8 mouse cellular contexts compared by ENCODE assay signal in genomic region chr13:67332019-67332724, GRCm38 (mm10). TPM values are rescaled to one million over a fixed set of nuclear protein-coding genes. Genes with fewer than 3 reads are reported as not detected.
A peak's percentile ranks its signal among the peaks of the same experiment; 100 is the strongest.
DNase-seq lines count a peak whose midpoint lies in the region; ATAC-seq lines count a peak whose summit lies in the region.

Gene Zfp595, minus strand, starts transcription at chr13:67332570.

- no peaks in the 10 kb centered on the region for H3K9me3 ChIP-seq in heart, embryonic 13.5 days
- no peaks in the 10 kb centered on the region for H3K9me3 ChIP-seq in liver, embryonic 12.5 days (replicated peaks)
- no peaks in the 10 kb centered on the region for H3K9me3 ChIP-seq in stomach, embryonic 15.5 days

- H3K4me2 ChIP-seq in heart, embryonic 13.5 days: peak within 1 kb of the TSS; percentile 81
- H3K4me2 ChIP-seq in liver, embryonic 12.5 days: peak within 1 kb of the TSS; percentile 81
- H3K4me2 ChIP-seq in stomach, embryonic 15.5 days: peak within 1 kb of the TSS; percentile 83

- H3K4me3 ChIP-seq in brown adipose tissue, adult 24 weeks (ENCODE audit: insufficient read depth, low read depth, low read length): peak within 1 kb of the TSS; percentile 86
- H3K4me3 ChIP-seq in heart, embryonic 13.5 days: peak within 1 kb of the TSS; percentile 67
- peak within 1 kb of the TSS; percentile 66 for H3K4me3 ChIP-seq in liver, embryonic 12.5 days
- peak within 1 kb of the TSS; percentile 61 for H3K4me3 ChIP-seq in stomach, embryonic 15.5 days (replicated peaks)

- peak; percentile 91 for DNase-seq in CD4-positive helper T cell, adult 2 months (ENCODE audit: low read depth, low spot score)
- DNase-seq in fat pad, adult 2 months (ENCODE audit: extremely low read depth, low read depth, low spot score): peak; percentile 45
- DNase-seq in kidney, postnatal 10 days: peak; percentile 89
- DNase-seq in natural killer cell, adult 2 months (ENCODE audit: low spot score in 2 of 2): peak; percentile 78 to 81

- 13% methylated on average over 17 of the region's 17 CpGs for WGBS in heart, embryonic 13.5 days
- 18% methylated on average over 17 of the region's 17 CpGs for WGBS in liver, embryonic 12.5 days (ENCODE audit: insufficient replicate concordance)
- 10% methylated on average over 17 of the region's 17 CpGs for WGBS in stomach, embryonic 15.5 days

- H3K9ac ChIP-seq in heart, embryonic 13.5 days: peak within 1 kb of the TSS; percentile 83
- peak within 1 kb of the TSS; percentile 69 for H3K9ac ChIP-seq in liver, embryonic 12.5 days
- peak within 1 kb of the TSS; percentile 52 for H3K9ac ChIP-seq in stomach, embryonic 15.5 days

- H3K36me3 ChIP-seq in heart, embryonic 13.5 days: no peaks in the 10 kb centered on the region
- no peaks in the 10 kb centered on the region for H3K36me3 ChIP-seq in liver, embryonic 12.5 days
- H3K36me3 ChIP-seq in stomach, embryonic 15.5 days: no peaks in the 10 kb centered on the region

- ATAC-seq in heart, embryonic 13.5 days (ENCODE audit: extremely low read depth, insufficient number of reproducible peaks, low FRiP score, low TSS enrichment): peak; percentile 70
- ATAC-seq in liver, embryonic 12.5 days: peak; percentile 92
- peak; percentile 92 for ATAC-seq in stomach, embryonic 15.5 days (ENCODE audit: insufficient read depth, low FRiP score, low read depth)

- no peaks in the 10 kb centered on the region for H3K27me3 ChIP-seq in heart, embryonic 13.5 days (replicated peaks)
- no peaks in the 10 kb centered on the region for H3K27me3 ChIP-seq in liver, embryonic 12.5 days (replicated peaks)
- H3K27me3 ChIP-seq in stomach, embryonic 15.5 days (replicated peaks): no peaks in the 10 kb centered on the region

- no peaks in the 10 kb centered on the region; the same call in 1 of the 2 replicates for H3K4me1 ChIP-seq in brown adipose tissue, adult 24 weeks (ENCODE audit: control insufficient read depth, insufficient read depth, insufficient read length, low read length)
- H3K4me1 ChIP-seq in heart, embryonic 13.5 days: peaks cover 11% of the 10 kb centered on the region
- peaks cover 15% of the 10 kb centered on the region; the same call in 1 of the 2 replicates for H3K4me1 ChIP-seq in liver, embryonic 12.5 days
- H3K4me1 ChIP-seq in stomach, embryonic 15.5 days: 0 out of 2 replicates have a peak, but pooled peaks cover 4% of the 10 kb centered on the region

- peak within 1 kb of the TSS; percentile 83 for H3K27ac ChIP-seq in brown adipose tissue, adult 24 weeks (replicated peaks; ENCODE audit: low read depth, low read length)
- H3K27ac ChIP-seq in heart, embryonic 13.5 days (replicated peaks): peak within 1 kb of the TSS; percentile 66
- peak within 1 kb of the TSS; percentile 75 for H3K27ac ChIP-seq in liver, embryonic 12.5 days
- peak within 1 kb of the TSS; percentile 78 for H3K27ac ChIP-seq in stomach, embryonic 15.5 days

RNA-seq across cellular contexts. Expression of gene Zfp595, which starts in this region (rescaled TPM):
- polyA plus RNA-seq in brown adipose tissue, adult 24 weeks (2012; ENCODE audit: insufficient read depth, insufficient read length, missing spikeins): 1.8 and 4.7 TPM in 2 replicates
- polyA plus RNA-seq in heart, embryonic 13.5 days (2015; fragmentation: Nextera tagmentation; extraction: Ambion mirVana): 1.6 TPM in 2 replicates
- polyA plus RNA-seq in liver, embryonic 12.5 days (2016; fragmentation: Nextera tagmentation; extraction: Ambion mirVana): 1.1 TPM in 2 replicates
- 2.7 and 2.9 TPM in 2 replicates for polyA plus RNA-seq in stomach, embryonic 15.5 days (2015; fragmentation: Nextera tagmentation; extraction: Ambion mirVana)

Comparison
In these comparisons a context has a peak if more than half of its experiments do, and no peak if none do; other contexts are left out.
1. Peak in every context shown above with its lines: DNase-seq, ATAC-seq, H3K4me3 ChIP-seq and H3K27ac ChIP-seq.